Mouse (Mus musculus) forebrain, embryonic 12.5 days (tissue): Measurements from ENCODE around the gene Sema5b. TPM values are rescaled to one million over a fixed set of nuclear protein-coding genes. Genes with fewer than 3 reads are reported as not detected.
A peak's percentile ranks its signal among the peaks of the same experiment; 100 is the strongest.
"Not testable (repeated sequence)": the region's sequence is repeated elsewhere in the genome, so short reads cannot be mapped to it uniquely, and the experiment has no call there.

Source experiments
- ATAC-seq: fragments of 200-750 bp; cut with Nextera tagmentation; 2 replicates; pipeline ENCODE4 v1.8.0; 2017; ENCODE audit warnings: moderate TSS enrichment; ENCODE audit not compliant: low FRiP score
- H3K27ac ChIP-seq: fragments of 300-500 bp; sonication (generic); 2 replicates; pipeline ENCODE4 v1.5.1; 2016; ENCODE audit warnings: mild to moderate bottlenecking
- H3K27me3 ChIP-seq: fragments of 300-500 bp; sonication (generic); 2 replicates; pipeline ENCODE4 v1.6.1; 2016; ENCODE audit warnings: mild to moderate bottlenecking
- H3K36me3 ChIP-seq: fragments of 300-500 bp; sonication (generic); replicated peaks from 2 replicates; pipeline ENCODE4 v1.6.1; 2016; ENCODE audit warnings: mild to moderate bottlenecking
- H3K4me1 ChIP-seq: fragments of 300-500 bp; sonication (generic); 2 replicates; pipeline ENCODE4 v1.6.1; 2016
- H3K4me2 ChIP-seq: fragments of 300-500 bp; sonication (generic); 2 replicates; pipeline ENCODE4 v1.6.1; 2016; ENCODE audit warnings: mild to moderate bottlenecking, moderate library complexity
- H3K4me3 ChIP-seq: fragments of 300-500 bp; sonication (generic); replicated peaks from 2 replicates; pipeline ENCODE4 v1.5.1; 2016; ENCODE audit warnings: mild to moderate bottlenecking
- H3K9ac ChIP-seq: fragments of 300-500 bp; sonication (generic); 2 replicates; pipeline ENCODE4 v1.6.1; 2016; ENCODE audit warnings: mild to moderate bottlenecking
- H3K9me3 ChIP-seq: fragments of 300-500 bp; sonication (generic); 2 replicates; pipeline ENCODE4 v1.6.1; 2016
- WGBS: fragments of 180-500 bp; shearing (Covaris S2); methylation state at CpG from one replicate; pipeline ENCODE4 v1.1.7; 2016; 5-methylcytosine and 5-hydroxymethylcytosine counted together
- polyA plus RNA-seq: library from polyadenylated mRNA; unstranded; fragments of >200 nt; fragmentation: Nextera tagmentation; extraction: Ambion mirVana; gene quantifications from 2 replicates; pipeline ENCODE4 v1.2.1, GENCODE M21; 2016

Sema5b gene
- polyA plus RNA-seq, 1 experiment from 2014 or later: 55.7 TPM

DNA sequence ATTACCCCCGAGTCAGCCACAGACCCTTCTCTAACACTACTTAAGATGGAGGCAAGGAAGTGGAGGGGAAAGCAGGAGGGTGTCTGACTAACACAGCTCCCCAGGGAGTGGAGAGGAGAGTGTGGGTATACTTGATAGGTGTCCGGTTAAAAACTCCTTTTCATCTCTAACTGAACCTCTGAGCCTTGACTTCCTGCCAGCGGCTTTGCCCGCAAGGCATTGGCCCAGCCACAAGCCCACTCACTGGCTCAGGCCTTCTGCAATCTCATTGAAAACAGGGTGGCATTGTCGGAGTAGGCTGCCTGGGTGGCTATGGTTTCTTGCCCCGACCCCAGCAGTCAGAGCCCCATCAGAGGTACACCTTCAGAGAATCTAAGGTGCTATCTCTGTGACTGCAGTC is 20.6 kb downstream of the Sema5b start:
- peaks cover 9% of the 10 kb centered on the region for H3K36me3 ChIP-seq
- ATAC-seq: no peak

DNA sequence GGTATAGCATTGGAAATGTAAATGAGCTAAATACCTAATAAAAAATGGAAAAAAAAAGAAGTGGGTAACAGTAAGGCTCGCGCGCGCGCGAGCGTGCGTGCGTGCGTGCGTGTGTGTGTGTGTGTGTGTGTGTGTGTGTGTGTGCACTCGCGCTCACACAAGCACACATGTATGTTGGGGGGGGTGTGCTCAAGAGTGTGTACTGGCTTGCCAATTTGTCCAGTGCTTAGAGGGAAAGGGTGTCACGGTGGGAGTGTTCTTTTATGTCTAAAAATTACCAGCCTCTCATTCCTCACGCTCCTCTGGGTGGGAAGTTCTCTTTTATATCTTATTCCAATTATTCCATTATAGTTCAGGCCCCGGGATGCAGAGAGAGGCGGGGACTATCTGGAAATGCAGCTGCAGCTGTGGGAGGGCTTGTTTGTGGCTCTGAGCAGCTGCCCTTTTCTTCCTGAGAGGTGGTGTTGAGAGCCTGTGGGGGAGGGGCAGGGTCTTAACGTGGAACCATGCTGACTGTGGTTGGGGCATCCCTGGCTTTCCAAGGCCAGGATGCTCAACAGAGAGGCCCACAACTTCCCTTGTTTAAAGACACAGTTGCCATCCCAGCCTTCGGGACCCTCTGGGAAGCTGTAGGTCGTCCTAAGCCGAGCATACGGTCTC is 23.4 kb downstream of the Sema5b start:
- Histone ChIP-seq H3K9ac (0 out of 2 replicates have a peak overlapping the region, but pooled peaks have one; percentile 7), H3K4me3 (no peak overlapping the region), H3K36me3 (no peaks in the 10 kb centered on the region), H3K9me3 (no peaks in the 10 kb centered on the region), H3K4me1 (peaks cover 61% of the 10 kb centered on the region), H3K27ac (peak overlapping the region; percentile 90), H3K27me3 (no peaks in the 10 kb centered on the region), H3K4me2 (peak overlapping the region; percentile 40)
- ATAC-seq: peak; percentile 90
- 47% methylated on average over 22 of the region's 22 CpGs for WGBS

More for the DNA sequence above, 20.6 kb downstream of the Sema5b start:
- Histone ChIP-seq H3K9ac (0 out of 2 replicates have a peak overlapping the region, but pooled peaks have one; percentile 25), H3K4me2 (no peak overlapping the region), H3K27ac (peak overlapping the region; percentile 25; the same call in 1 of the 2 replicates), H3K4me3 (no peak overlapping the region), H3K9me3 (no peaks in the 10 kb centered on the region), H3K4me1 (peaks cover 51% of the 10 kb centered on the region), H3K27me3 (no peaks in the 10 kb centered on the region)
- WGBS: 86% methylated on average over 6 of the region's 6 CpGs

DNA sequence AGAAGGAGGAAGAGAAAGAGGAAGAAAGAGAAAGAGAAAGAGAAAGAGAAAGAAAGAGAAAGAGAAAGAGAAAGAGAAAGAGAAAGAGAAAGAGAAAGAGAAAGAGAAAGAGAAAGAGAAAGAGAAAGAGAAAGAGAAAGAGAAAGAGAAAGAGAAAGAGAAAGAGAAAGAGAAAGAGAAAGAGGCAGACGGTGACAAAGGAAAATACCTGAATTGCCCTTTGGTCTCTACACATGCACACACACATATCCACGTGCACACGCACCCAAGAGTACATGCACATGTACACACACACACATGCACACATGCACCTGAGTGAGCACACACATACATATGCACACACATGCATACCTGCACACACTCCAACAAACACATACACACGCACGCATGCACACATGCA is 24.7 kb downstream of the Sema5b start:
- H3K27ac ChIP-seq, H3K4me2 ChIP-seq, H3K9ac ChIP-seq, ATAC-seq, H3K36me3 ChIP-seq, H3K27me3 ChIP-seq, H3K4me3 ChIP-seq, H3K9me3 ChIP-seq: not testable (repeated sequence)
- peaks cover 64% of the 10 kb centered on the region for H3K4me1 ChIP-seq
- 100% methylated on average over 5 of the region's 5 CpGs for WGBS

DNA sequence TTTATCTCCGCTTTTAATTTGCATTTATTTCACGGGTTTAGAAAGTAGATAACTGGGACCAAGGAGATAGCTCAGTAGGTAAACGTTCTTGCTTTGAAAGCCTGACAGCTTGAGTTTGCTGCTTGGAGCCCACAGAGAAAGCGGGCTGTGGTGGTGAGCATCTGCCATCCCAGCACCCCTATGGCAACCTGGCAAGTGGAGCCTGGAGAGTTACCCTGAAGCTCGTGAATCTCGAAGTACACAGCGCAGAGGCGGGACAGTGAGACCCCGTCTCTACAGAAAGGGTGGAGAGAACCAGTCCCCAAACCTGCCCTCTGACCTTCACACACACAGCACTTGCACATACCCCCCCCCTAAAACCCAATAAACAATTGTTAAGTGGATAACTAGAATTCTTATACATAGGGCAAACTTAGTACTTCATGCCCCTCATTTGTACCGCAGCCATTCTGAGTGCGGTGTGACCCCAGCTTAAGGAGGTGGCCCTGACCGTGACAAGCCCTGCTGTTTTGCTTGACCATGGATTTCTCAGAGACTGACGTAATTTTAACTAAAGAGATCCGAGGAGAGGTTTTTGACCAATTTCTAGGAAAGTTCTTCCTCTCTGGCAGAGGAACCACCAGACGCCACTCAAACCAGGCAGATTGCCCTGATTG is 27.4 kb downstream of the Sema5b start:
- H3K4me2 ChIP-seq: no peak overlapping the region
- no peaks in the 10 kb centered on the region for H3K36me3 ChIP-seq
- H3K9ac ChIP-seq: no peak overlapping the region
- no peaks in the 10 kb centered on the region for H3K9me3 ChIP-seq
- no peaks in the 10 kb centered on the region for H3K27me3 ChIP-seq
- no peak overlapping the region for H3K4me3 ChIP-seq
- 74% methylated on average over 15 of the region's 15 CpGs for WGBS
- H3K27ac ChIP-seq: peak overlapping the region; percentile 56; the same call in 1 of the 2 replicates
- H3K4me1 ChIP-seq: peaks cover 86% of the 10 kb centered on the region
- ATAC-seq: no peak

DNA sequence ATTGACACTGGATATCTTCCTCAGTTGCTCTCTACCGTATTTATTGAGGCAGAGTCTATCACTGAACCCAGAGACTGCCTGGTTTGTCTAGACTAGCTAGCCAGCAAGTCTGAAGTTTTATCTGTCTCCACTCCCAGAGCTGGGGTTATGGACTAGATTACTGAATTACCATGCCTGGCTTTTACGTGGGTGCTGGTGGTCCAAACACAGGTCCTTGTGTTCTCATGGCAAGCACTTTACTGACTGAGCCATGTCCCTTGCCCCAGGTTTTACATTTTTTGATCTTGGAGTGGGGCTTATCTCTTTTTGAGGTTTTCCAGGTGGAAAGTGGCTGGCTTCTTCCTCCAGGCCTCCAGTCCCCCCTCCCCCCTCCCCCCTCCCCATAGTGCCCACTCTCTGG is 28.4 kb downstream of the Sema5b start:
- Histone ChIP-seq H3K27me3 (no peaks in the 10 kb centered on the region), H3K27ac (peak overlapping the region; percentile 43), H3K36me3 (no peaks in the 10 kb centered on the region), H3K4me1 (peaks cover 87% of the 10 kb centered on the region), H3K4me3 (no peak overlapping the region), H3K9me3 (no peaks in the 10 kb centered on the region), H3K9ac (no peak overlapping the region), H3K4me2 (no peak overlapping the region)
- 77% methylated on average over 2 of the region's 2 CpGs for WGBS
- no peak for ATAC-seq

DNA sequence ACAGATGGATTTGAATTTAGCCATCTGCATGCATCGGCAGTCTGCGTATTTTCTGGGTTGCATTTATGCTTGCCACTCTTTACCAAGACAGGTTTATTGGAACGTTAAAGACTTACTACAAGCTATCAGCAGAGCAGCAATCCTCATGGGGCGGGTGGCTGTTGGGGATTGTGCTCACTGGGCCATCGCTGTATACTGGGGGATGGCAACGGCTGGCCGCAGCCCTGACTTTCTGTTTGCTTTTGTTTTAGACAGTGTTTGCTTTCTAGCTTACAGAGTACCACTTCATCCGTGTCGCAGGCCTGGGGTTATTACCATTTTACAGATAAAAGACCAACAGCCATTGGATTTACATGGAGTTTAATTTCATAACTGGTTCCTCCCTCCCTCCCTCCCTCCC is 28.8 kb downstream of the Sema5b start:
- Histone ChIP-seq H3K27ac (peak overlapping the region; percentile 43; the same call in 1 of the 2 replicates), H3K27me3 (no peaks in the 10 kb centered on the region), H3K4me3 (no peak overlapping the region), H3K9me3 (no peaks in the 10 kb centered on the region), H3K4me2 (no peak overlapping the region), H3K36me3 (no peaks in the 10 kb centered on the region), H3K4me1 (peaks cover 87% of the 10 kb centered on the region), H3K9ac (no peak overlapping the region)
- WGBS: 63% methylated on average over 9 of the region's 9 CpGs
- no peak for ATAC-seq

DNA sequence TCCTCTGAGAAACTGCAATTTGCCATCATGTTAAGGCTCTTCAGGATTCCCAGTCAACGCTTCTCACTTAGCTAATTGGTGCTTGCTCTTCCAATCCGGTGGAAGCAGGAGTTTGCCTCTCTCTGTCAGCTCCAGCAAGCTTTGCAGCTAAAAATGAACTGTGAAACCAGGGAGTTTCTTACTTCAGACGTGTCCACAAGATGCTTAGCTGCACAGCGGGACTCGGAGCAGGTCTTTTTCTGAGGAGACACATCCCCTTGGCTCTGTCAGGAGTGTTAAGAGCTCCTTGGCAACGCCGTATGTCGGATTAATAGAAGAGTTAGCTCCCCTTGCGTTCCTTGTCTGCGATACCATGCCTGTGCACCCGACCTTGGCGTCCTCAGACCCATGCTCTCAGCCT is 29.7 kb downstream of the Sema5b start:
- Histone ChIP-seq H3K4me1 (peaks cover 90% of the 10 kb centered on the region), H3K36me3 (no peaks in the 10 kb centered on the region), H3K27me3 (no peaks in the 10 kb centered on the region), H3K9ac (no peak overlapping the region), H3K27ac (no peak overlapping the region), H3K9me3 (no peaks in the 10 kb centered on the region), H3K4me2 (no peak overlapping the region), H3K4me3 (no peak overlapping the region)
- peak; percentile 21; the same call in 1 of the 2 replicates for ATAC-seq
- WGBS: 62% methylated on average over 12 of the region's 12 CpGs

DNA sequence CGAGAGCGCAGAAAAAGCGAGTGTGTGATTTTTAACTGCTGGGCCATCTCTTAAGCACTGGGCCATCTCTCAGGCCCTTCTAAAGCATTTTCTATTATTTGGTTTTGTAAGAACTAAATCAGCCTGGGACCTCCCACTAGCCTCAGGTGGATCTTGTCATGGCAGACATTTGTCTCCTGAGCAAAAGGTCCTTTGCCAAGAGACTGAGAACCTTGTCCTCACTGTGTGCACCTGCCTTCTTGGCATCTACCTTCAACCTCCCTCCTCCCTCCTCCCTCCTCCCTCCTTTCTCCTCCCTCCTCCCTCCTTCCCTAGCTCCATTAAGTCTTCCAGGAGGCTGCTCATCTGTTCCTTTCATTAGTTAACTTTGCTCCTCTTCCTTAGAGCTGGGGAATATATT is 32.6 kb downstream of the Sema5b start:
- Histone ChIP-seq H3K4me3 (no peak overlapping the region), H3K27me3 (no peaks in the 10 kb centered on the region), H3K9me3 (no peaks in the 10 kb centered on the region), H3K27ac (no peak overlapping the region), H3K4me2 (no peak overlapping the region), H3K9ac (no peak overlapping the region), H3K36me3 (peaks cover 4% of the 10 kb centered on the region; the same call in 1 of the 2 replicates), H3K4me1 (peaks cover 73% of the 10 kb centered on the region)
- 99% methylated on average over 3 of the region's 3 CpGs for WGBS
- ATAC-seq: no peak

DNA sequence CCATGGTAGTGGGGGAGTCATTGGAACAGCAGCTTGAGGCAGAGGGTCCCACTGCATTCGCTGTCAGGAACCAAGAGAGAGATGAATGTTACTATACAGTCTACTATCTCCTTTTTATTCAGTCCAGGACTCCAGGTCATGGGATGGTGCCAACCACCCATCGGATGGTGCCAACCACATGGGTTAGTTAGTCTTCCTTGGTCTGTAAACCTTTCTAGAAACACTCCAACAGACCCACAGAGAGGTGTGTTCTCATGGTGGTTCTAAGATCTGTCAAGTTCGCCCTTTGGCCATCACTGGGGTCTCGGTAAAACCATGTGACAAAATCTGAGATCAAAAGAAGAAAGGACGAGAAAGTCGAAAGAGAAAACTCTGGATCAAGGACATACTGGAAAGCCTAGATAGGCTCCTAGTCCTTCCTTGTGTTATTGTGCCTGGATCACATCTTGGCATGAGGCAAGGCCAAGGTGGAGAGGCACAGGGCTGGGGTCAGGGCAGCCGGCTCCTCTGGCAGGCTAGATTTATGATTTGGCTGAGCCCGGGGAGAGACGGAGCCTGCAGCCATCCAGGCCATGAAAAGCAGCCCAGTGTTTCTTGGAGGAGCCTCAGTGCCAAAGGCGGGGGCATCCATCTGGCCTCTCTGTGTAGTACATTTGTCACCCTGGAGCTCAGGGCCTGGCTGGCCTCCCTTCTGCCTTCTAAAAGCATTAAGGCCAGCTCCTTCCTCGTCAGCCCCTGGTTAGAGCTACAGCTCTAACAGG is 36.4 kb downstream of the Sema5b start:
- no peak overlapping the region for H3K27ac ChIP-seq
- H3K36me3 ChIP-seq: peaks cover 4% of the 10 kb centered on the region; the same call in 1 of the 2 replicates
- no peaks in the 10 kb centered on the region for H3K27me3 ChIP-seq
- H3K4me1 ChIP-seq: peaks cover 68% of the 10 kb centered on the region
- no peak for ATAC-seq
- no peak overlapping the region for H3K9ac ChIP-seq
- H3K4me3 ChIP-seq: no peak overlapping the region
- WGBS: 94% methylated on average over 11 of the region's 11 CpGs
- H3K4me2 ChIP-seq: no peak overlapping the region
- H3K9me3 ChIP-seq: no peaks in the 10 kb centered on the region

DNA sequence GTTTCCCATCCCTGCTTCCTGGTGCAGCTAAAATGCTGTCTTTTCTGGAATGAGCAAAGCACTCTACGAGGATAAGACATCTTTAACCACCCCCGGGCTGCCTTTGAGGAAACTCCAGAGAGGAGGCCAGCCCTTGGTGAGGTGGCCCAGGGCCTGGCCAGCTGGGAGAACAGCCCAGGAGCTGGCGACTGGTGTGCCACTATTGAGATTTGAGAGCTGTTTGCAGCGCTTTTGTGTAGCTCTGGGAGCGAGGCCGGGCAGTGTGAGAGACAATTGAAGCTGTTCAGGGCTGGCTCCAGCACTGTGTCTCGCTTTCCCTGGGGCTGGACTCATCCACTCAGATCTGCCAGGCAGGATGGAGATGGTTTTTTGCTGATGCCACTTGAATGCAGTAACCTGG is 40.4 kb downstream of the Sema5b start:
- Histone ChIP-seq H3K27ac (peak overlapping the region; percentile 90), H3K4me3 (no peak overlapping the region), H3K9me3 (no peaks in the 10 kb centered on the region), H3K27me3 (no peaks in the 10 kb centered on the region), H3K4me2 (0 out of 2 replicates have a peak overlapping the region, but pooled peaks have one; percentile 2), H3K4me1 (peaks cover 71% of the 10 kb centered on the region), H3K36me3 (peaks cover 4% of the 10 kb centered on the region; the same call in 1 of the 2 replicates), H3K9ac (peak overlapping the region; percentile 38)
- peak; percentile 71 for ATAC-seq
- 8% methylated on average over 7 of the region's 7 CpGs for WGBS

DNA sequence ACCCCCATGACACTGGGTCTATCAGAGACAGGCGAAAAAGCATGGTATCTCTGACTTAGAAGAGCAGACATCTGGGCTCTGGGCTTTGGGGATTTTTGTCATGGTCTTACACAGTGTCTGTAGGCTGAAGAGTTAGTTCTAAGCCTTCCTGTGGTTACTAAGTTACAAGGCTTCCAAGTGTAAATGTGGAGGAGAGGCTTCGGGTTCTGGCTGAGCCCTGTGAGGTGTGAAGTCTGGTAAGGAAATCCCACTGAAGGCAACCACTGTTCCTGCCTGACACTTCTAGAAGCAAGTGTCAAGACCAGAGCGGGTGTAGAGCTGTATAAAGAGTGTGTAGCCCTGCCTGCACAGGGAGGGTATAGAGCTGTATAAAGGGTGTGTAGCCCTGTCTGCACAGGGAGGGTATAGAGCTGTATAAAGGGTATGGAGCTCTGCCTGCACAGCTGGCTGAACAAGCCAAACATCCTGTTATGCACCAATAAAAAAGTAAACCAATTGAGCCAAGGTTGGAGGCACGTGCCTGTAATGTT is 42.7 kb downstream of the Sema5b start:
- Histone ChIP-seq H3K4me1 (peaks cover 89% of the 10 kb centered on the region), H3K36me3 (no peaks in the 10 kb centered on the region; the same call in 1 of the 2 replicates), H3K4me2 (no peak overlapping the region), H3K4me3 (no peak overlapping the region), H3K27me3 (no peaks in the 10 kb centered on the region), H3K27ac (0 out of 2 replicates have a peak overlapping the region, but pooled peaks have one; percentile 36), H3K9ac (no peak overlapping the region), H3K9me3 (no peaks in the 10 kb centered on the region)
- ATAC-seq: no peak
- WGBS: 81% methylated on average over 4 of the region's 4 CpGs

DNA sequence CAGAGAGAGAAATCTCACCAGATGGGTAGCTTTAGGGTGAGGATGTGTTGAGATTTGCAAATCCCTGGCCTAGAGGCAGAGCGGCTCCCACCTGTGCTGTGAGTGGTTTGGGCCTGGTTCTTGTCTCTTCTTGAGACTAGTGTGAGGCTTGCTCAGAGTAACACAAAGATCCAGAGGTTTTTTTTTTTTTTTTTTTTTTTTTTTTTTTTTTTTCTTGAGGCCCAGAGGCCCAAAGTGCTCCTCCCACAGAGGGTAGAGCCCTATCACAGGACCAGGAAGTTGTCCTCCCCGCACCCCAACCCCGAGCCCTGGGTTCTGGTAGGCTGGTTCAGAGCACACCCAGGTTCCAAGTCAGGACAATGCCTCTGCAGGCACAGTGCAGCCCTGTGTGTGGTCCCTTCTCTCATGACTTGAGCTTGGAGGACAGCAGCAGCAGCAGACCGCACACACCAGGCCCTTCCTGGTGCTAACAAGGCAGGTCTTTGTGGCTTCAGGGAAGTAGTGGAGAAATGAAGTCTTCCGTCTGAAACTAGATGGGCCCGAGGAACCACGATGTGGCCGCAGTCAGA is 44.3 kb downstream of the Sema5b start:
- no peaks in the 10 kb centered on the region for H3K27me3 ChIP-seq
- ATAC-seq: no peak
- peaks cover 99% of the 10 kb centered on the region for H3K4me1 ChIP-seq
- no peaks in the 10 kb centered on the region for H3K9me3 ChIP-seq
- no peak overlapping the region for H3K4me3 ChIP-seq
- WGBS: 41% methylated on average over 8 of the region's 8 CpGs
- no peak overlapping the region for H3K4me2 ChIP-seq
- peak overlapping the region; percentile 74 for H3K27ac ChIP-seq
- no peak overlapping the region for H3K9ac ChIP-seq
- H3K36me3 ChIP-seq: no peaks in the 10 kb centered on the region
